Mouse (Mus musculus) embryonic stem cell, embryonic (primary cell): ENCODE measurements at regions not wholly inside any gene's neighbourhood (a gene's known extent, or its start where the extent isn't known, plus 50 kb on each side); places are given as distances from the start of the nearest gene placed in this dataset.

Experiments used
- CTCF ChIA-PET, 4 experiments: fragments of 300-600 bp in 2 of 4; fragments of 350-600 bp in 2 of 4; sonication (Branson Sonifier 250); formaldehyde crosslinking; loops; one replicate each; lab custom pipeline; 2022; ENCODE audit warnings: inconsistent platforms in 2 of 4; lab: Charles Lee
- POLR2A ChIA-PET, 4 experiments: fragments of 300-600 bp in 2 of 4; fragments of 350-600 bp in 2 of 4; sonication (Branson Sonifier 250); formaldehyde crosslinking; loops; one replicate each; lab custom pipeline; 2022; ENCODE audit warnings: antibody characterized with exemption in 4 of 4, inconsistent platforms in 1 of 4; lab: Charles Lee

GRCm38 (mm10) chr15:70834903-70835302 is 2999.5 kb upstream of the Gm6569 start:
- ChIA-PET CTCF (no interaction called here), POLR2A (interaction anchor here in 1 of 4 experiments (0.6 kb wide), 1 partner anchor 8 kb away, joined by 3 read pairs; no protein-coding TSS in a partner anchor)

DNA sequence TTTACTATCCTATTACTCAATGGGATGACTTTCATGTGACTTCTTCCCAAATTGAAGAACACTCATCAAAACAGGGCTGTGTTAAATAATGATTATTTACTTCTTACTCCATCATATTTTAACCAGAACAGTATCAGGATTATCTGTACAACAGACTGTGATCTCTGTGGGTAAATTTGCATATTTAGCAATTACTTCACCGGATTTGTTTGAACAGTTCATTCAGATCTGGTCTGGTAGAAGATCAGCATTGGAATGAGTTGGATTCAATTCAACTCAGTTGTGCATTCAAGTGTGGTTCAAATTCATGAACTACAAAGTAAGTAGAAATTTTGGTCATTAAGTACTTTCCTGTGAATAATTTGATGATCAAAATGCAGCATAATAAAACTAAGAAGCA is 2991.8 kb upstream of the Gm6569 start:
- ChIA-PET CTCF (no interaction called here), POLR2A (no interaction called here)

DNA sequence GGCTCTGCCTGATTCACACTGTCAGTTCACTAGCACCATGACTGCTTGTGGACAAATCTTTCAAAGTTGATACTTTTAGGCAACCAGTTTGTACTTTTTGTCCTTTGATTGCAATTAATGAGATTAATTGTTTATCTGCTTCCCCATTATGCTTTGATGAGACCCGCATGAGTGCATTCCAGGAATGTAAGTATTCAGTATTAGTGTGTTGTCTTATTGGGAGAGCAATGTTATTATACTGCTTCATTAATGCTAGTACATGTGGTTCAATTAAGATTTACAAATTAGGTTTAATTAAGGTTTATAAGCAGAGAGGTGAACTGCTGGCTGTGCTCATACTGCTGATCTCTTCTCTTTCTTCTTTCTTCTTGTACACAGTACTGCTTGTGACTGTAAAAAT is 2984.7 kb upstream of the Gm6569 start:
- ChIA-PET CTCF (no interaction called here), POLR2A (no interaction called here)

- ChIA-PET CTCF (no interaction called here), POLR2A (no interaction called here)
These were observed 2983.9 kb upstream of the Gm6569 start for GRCm38 (mm10) chr15:70850496-70850895.
